Mouse (Mus musculus) Patski (cell line): ENCODE data around the gene Cnrip1. TPM values are rescaled to one million over a fixed set of nuclear protein-coding genes. Genes with fewer than 3 reads are reported as not detected.
"Not testable (repeated sequence)": the region's sequence is repeated elsewhere in the genome, so short reads cannot be mapped to it uniquely, and the experiment has no call there.

Source experiments
- ATAC-seq: fragments of 100-300 bp; one replicate; pipeline ENCODE4 v1.8.0; 2021
- CTCF ChIA-PET: fragments of 350-600 bp; sonication (Branson Sonifier 250); formaldehyde crosslinking; loops from one replicate; lab custom pipeline; 2022; ENCODE audit warnings: inconsistent platforms; lab: Charles Lee
- POLR2A ChIA-PET: fragments of 350-600 bp; sonication (Branson Sonifier 250); formaldehyde crosslinking; loops from one replicate; lab custom pipeline; 2022; ENCODE audit warnings: antibody characterized with exemption, inconsistent platforms; lab: Charles Lee
- DNase-seq: peaks from one replicate; pipeline ENCODE4 v3.0.0-alpha.2; 2011; ENCODE audit warnings: low read depth, low spot score
- H3K27me3 ChIP-seq: fragments of 371-371 bp; one replicate; pipeline ENCODE4 v1.5.1; 2021
- CTCF ChIP-seq: fragments of 100-300 bp; IDR thresholded peaks from one replicate; pipeline ENCODE4 v1.5.1; 2021
- in situ Hi-C: fragments of 300-500 bp; cut with MboI; formaldehyde crosslinking; loops from 3 replicates; pipeline ENCODE4 v1.11.1; 2018; ENCODE audit warnings: low pct_unique_long_range_greater_than_20kb, mixed read lengths
- polyA plus RNA-seq: library from polyadenylated mRNA; unstranded; gene quantifications from one replicate; pipeline ENCODE4 v1.2.3, GENCODE M21; 2021

Cnrip1 gene
- polyA plus RNA-seq, 1 experiment from 2014 or later = 0.08 TPM

DNA sequence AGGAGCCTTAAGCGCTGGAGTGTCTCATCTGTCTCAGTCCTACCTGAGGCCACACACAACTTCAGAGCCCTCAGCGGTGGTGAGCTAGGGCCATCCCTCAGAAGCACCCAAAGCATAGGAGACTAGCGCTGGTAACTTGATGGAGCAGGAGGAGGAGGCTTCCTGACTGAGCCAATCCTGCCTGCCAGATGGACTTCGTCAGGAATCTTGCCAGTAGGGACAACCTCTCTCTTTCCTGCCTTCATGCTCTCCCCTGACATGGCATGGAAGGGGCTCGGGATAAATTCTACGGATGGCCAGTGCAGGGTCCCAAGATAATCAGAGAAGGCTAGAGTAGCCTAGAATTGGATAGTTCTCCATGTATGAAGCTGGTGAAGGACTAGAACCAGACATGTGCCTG, 28.2 kb upstream of the Cnrip1 start:
- H3K27me3 ChIP-seq = peaks cover 41% of the 10 kb centered on the region
- ChIA-PET POLR2A (no interaction called here), CTCF (no interaction called here)
- no peak for ATAC-seq
- TF ChIP-seq CTCF = no peak
- no peak for DNase-seq
- in situ Hi-C loops = no loop called here

DNA sequence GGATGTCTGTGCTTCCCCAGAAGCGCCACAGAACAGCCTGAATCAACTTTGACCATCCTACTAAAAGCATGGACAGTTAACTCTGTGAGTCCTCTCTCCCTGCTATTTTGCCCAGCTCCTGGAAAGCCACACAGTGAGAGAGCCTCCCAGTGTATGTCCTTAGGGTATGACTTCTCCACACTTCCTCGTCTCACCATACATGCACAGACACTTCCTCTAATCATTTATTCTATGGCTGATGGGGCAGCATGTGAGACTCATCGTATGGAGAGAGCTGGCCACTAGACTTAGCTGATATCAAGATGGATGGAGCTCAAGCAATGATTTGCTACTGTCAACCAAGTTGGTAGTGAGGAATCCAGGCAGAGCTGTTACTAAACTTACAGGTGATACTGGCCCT, 27.4 kb upstream of the Cnrip1 start:
- TF ChIP-seq CTCF = no peak
- ChIA-PET CTCF (no interaction called here), POLR2A (no interaction called here)
- H3K27me3 ChIP-seq = peaks cover 48% of the 10 kb centered on the region
- no peak for ATAC-seq
- in situ Hi-C loops = no loop called here
- no peak for DNase-seq

DNA sequence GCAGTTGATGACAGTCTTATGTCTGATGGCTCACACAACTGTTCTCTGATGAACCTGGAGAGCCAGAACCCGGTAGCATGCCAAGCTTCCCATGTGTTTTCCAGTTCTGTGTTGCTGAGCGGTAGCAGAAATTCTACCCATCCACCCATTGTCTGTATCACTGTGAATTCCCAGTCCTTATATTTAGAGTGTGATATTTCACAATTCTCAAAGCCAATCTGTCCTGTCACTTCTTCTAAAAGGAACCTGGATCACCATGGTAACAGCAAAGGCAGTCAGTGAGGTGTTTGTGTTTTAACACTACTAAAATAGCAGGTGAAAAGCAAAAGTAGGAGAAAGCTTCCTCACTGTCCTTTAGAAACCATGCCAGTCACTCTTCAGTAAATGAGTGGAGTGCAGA, 5.6 kb upstream of the Cnrip1 start:
- DNase-seq (no peak), ATAC-seq (no peak)
- POLR2A ChIA-PET = no interaction called here
- H3K27me3 ChIP-seq = peaks cover 25% of the 10 kb centered on the region
- TF ChIP-seq CTCF = no peak
- in situ Hi-C loops = no loop called here
- CTCF ChIA-PET = no interaction called here

DNA sequence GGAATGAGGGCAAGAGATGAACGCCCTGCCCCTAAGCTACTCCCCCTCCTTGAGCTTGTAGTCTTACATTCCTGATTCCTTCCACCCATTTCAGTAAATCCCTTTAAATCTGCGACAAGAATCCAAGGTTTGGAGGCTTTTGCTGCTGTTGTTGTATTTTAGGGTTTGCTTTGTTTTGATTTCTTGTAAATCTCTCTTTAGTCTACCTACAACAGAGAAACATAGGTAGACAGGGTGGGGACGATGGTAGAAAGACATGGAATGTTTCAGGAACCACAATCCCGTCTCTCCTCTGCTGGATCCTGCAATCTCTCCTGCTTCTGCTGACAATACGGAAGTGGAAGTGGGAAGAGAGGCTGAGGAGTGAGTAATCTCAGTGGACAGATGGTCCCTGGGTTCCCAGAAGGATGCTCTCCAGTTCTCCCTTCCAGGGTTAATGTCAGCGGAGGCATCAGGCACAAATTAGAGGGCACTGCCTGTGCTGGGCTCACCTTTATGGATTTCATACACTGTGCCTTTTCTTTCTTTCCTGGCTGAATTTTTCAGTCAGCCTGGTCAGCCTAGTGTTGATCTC, 1.2 kb downstream of the Cnrip1 start:
- DNase-seq = no peak
- POLR2A ChIA-PET = no interaction called here

DNA sequence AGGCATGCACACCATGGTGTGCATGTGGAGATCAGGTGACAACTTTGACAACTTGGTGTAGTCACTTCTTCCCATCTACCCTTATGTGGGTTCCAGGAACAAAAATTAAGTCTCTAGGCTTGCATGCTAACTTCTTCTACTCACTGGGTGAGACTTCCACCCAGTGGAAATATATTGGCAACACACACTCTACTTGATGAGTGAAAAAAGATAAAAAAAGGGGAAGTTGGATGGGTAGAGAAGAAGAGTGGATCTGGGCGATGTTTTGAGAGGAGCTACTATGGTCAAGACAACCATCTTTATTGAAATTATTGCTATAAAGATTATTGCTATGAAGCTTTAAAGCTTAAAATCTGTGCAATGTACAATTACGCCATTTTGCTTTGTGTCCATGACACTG, 18.0 kb downstream of the Cnrip1 start:
- ATAC-seq, in situ Hi-C loops, DNase-seq, POLR2A ChIA-PET, CTCF ChIA-PET: not testable (repeated sequence)
- H3K27me3 ChIP-seq = peaks cover 12% of the 10 kb centered on the region

More for the DNA sequence above, 1.2 kb downstream of the Cnrip1 start:
- in situ Hi-C loops = no loop called here
- H3K27me3 ChIP-seq = peaks cover 44% of the 10 kb centered on the region
- CTCF ChIA-PET = no interaction called here
- no peak for ATAC-seq
- no peak for TF ChIP-seq CTCF

DNA sequence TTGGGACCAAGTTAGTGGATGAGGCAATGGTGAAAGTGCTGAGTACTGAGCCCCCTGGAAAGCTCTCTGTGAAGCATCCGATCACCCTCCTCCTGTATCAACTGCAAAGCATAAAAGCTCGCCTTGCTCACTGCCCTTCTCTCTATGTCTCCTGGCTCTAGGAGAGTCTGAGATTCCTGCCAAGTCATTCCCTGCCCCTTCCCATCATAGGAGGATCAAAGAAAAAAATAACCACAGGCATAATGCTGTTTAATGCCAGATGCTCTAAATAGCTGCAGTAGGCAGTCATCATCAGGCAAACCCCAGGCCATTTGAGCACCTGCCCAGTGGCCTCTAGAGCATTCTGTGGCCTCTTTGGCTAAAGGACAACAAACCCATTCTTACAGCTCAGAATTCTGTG, 24.3 kb downstream of the Cnrip1 start:
- POLR2A ChIA-PET = no interaction called here
- DNase-seq (no peak), ATAC-seq (no peak)
- no peak for TF ChIP-seq CTCF
- CTCF ChIA-PET = no interaction called here
- H3K27me3 ChIP-seq = peaks cover 19% of the 10 kb centered on the region
- in situ Hi-C loops = no loop called here

DNA sequence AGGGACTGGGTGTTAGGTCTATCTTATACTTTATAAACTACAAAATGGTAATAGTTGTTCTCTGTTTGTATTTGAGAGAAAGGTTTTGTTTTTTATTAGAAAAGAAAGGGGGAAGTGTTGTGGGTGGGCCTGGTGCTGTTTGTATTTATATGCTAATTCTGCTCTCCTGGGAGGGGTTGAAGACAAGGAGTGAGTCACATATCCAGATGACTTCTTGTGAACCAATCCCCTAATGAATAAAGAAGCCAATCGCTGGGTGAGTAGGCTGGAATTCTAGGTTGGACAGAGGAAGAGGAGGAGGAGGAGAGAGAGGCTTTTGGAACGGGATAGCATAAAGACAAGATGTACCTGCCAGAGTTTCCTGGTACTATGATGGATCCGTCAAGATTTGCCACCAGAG, 30.7 kb downstream of the Cnrip1 start:
- DNase-seq = no peak
- POLR2A ChIA-PET = no interaction called here
- in situ Hi-C loops = no loop called here
- H3K27me3 ChIP-seq = peaks cover 28% of the 10 kb centered on the region
- ATAC-seq = no peak
- CTCF ChIA-PET = interaction anchor here (1.3 kb wide), 1 partner anchor 12 kb away, joined by 3 read pairs; no protein-coding TSS in a partner anchor
- no peak for TF ChIP-seq CTCF

DNA sequence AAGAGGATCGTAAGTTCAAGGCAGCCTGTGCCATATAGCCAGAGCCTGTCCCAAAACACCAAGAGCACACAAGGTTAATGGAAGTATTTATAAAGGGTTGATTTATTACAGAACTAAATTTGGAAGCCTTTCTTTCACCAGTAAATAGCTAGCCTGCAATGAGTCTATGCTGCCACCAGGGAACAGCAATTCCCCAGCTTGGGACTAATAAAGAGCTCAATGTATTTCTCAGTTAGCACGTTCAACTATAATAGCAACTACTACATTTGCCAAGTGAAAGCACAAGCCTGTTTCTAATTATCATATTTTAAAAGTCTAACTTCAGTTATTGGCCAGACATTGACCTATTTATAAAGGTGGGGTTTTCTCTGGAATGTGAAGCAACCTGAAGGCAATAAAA, 31.6 kb downstream of the Cnrip1 start:
- ATAC-seq = no peak
- H3K27me3 ChIP-seq = peaks cover 25% of the 10 kb centered on the region
- CTCF ChIA-PET = interaction anchor here (1.1 to 1.3 kb wide), 2 partner anchors 13 to 31 kb away, joined by 3 to 5 read pairs; no protein-coding TSS in a partner anchor
- TF ChIP-seq CTCF = peak; percentile 67
- in situ Hi-C loops = no loop called here
- no peak for DNase-seq
- POLR2A ChIA-PET = no interaction called here

DNA sequence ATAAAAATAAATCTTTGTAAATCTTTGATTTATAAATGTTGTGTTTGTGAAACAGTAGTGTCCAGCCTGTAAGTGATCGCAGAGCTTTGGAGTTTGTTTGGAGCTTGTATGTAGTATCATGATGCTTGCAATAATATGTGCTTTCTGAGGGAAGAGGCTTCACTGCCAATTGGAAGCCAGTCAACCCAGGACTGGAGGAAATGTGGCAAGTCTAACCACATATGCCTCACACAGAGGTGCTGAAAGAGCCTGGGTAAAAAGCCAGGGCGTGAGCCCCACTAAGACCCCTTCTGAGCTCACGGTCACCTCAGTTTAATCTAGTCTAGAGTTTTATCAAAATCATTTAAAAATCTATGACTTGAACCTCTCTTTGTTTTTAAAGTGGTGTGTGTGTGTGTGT, 32.1 kb downstream of the Cnrip1 start:
- peaks cover 23% of the 10 kb centered on the region for H3K27me3 ChIP-seq
- ATAC-seq (no peak), DNase-seq (no peak)
- in situ Hi-C loops = no loop called here
- POLR2A ChIA-PET = no interaction called here
- no peak for TF ChIP-seq CTCF
- CTCF ChIA-PET = interaction anchor here (1.1 to 1.3 kb wide), 2 partner anchors 13 to 31 kb away, joined by 3 to 5 read pairs; no protein-coding TSS in a partner anchor

DNA sequence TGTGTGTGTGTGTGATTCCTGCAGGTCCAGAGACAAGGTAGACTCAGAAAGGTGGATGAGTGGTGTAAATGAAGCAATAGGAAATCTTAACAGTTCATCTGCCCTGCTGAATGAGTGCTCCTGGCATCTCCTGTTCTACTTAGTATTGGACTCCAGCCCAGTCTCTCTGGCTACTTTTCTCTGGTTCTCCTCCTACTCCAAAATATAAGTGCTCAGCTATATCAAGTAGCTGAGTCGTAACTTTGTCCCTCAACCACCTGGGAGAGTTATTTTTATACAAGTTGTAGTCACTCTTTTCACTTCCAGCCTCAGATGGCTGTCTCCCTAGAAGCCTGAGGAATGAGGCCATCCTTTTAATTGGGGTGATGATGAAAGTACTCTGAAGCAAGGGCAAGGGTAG, 32.5 kb downstream of the Cnrip1 start:
- DNase-seq (no peak), ATAC-seq (peak; percentile 44)
- in situ Hi-C loops = no loop called here
- ChIA-PET POLR2A (no interaction called here), CTCF (no interaction called here)
- peaks cover 19% of the 10 kb centered on the region for H3K27me3 ChIP-seq
- no peak for TF ChIP-seq CTCF

DNA sequence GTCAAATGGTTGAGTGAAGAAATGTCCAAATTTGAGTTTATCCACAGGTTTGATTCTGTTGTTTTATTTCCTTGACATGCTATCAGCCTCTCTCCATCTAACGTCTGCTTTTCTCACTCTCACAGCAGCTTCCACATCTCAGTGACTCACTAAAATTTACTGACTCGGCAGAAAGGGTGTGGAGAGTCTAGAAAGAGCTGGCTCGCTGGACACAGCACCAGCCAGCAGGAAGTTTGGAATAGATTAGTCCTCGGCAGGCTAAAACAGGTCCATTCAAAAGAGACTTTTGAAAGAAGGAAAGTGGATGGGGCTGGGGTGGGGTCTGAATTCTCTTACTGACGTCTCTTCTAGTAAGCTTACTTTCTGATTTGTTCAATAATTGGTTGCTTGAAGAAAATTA, 34.7 kb downstream of the Cnrip1 start:
- TF ChIP-seq CTCF = no peak

DNA sequence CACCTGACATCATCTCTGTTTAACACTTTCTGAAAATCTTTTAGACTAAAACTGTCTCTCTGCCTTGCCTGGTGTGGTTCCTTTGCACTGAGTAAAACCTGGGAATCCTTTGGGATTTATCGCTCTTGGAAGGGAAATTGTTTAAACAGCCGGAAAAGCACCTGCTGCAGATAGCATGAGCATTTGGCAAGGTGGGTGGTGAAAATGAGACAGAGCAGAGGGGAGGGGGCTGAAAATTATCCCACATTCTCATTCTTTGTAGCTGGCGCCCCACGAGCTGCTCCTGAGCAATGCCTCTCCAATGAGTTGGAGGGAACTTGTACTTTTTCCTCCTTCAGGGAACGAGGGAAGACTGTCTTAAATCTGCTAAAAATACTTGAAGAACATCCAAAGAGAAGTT, 55.5 kb downstream of the Cnrip1 start:
- no peak for ATAC-seq
- ChIA-PET CTCF (no interaction called here), POLR2A (no interaction called here)
- peaks cover 16% of the 10 kb centered on the region for H3K27me3 ChIP-seq
- in situ Hi-C loops = no loop called here
- TF ChIP-seq CTCF = no peak
- DNase-seq = no peak

More for the DNA sequence above, 34.7 kb downstream of the Cnrip1 start:
- H3K27me3 ChIP-seq = peaks cover 18% of the 10 kb centered on the region
- ATAC-seq (peak; percentile 57), DNase-seq (no peak)
- in situ Hi-C loops = no loop called here
- CTCF ChIA-PET = no interaction called here
- POLR2A ChIA-PET = no interaction called here
